Mouse (Mus musculus) neural tube, embryonic 14.5 days (tissue): ENCODE data around the gene Barhl2. TPM values are rescaled to one million over a fixed set of nuclear protein-coding genes. Genes with fewer than 3 reads are reported as not detected.

ENCODE experiments used
- ATAC-seq: fragments of 200-750 bp; cut with Nextera tagmentation; 2 replicates; pipeline ENCODE4 v1.8.0; 2017; ENCODE audit warnings: low read depth, mild to moderate bottlenecking, moderate TSS enrichment, moderate library complexity
- H3K27ac ChIP-seq: fragments of 300-500 bp; sonication (generic); 2 replicates; pipeline ENCODE4 v1.5.1; 2014; ENCODE audit warnings: low read depth, mild to moderate bottlenecking, control low read depth, low read length, moderate library complexity, mixed read lengths
- H3K27me3 ChIP-seq: fragments of 300-500 bp; sonication (generic); 2 replicates; pipeline ENCODE4 v1.6.1; 2014; ENCODE audit warnings: low read length; ENCODE audit not compliant: control insufficient read depth, insufficient read depth
- H3K36me3 ChIP-seq: fragments of 300-500 bp; sonication (generic); 2 replicates; pipeline ENCODE4 v1.6.1; 2014; ENCODE audit warnings: low read length, mixed read lengths; ENCODE audit not compliant: control insufficient read depth, insufficient read depth
- H3K4me1 ChIP-seq: fragments of 300-500 bp; sonication (generic); 2 replicates; pipeline ENCODE4 v1.6.1; 2014; ENCODE audit warnings: low read length; ENCODE audit not compliant: control insufficient read depth, insufficient read depth
- H3K4me2 ChIP-seq: fragments of 300-500 bp; sonication (generic); 2 replicates; pipeline ENCODE4 v1.6.1; 2014; ENCODE audit warnings: mild to moderate bottlenecking, low read depth, low read length, control low read depth
- H3K4me3 ChIP-seq: fragments of 300-500 bp; sonication (generic); 2 replicates; pipeline ENCODE4 v1.5.1; 2014; ENCODE audit warnings: low read depth, low read length, control low read depth, mixed read lengths
- H3K9ac ChIP-seq: fragments of 300-500 bp; sonication (generic); replicated peaks from 2 replicates; pipeline ENCODE4 v1.6.1; 2014; ENCODE audit warnings: low read depth, mild to moderate bottlenecking, control low read depth, low read length, mixed read lengths
- H3K9me3 ChIP-seq: fragments of 300-500 bp; sonication (generic); 2 replicates; pipeline ENCODE4 v1.6.1; 2016; ENCODE audit warnings: low read length; ENCODE audit not compliant: control insufficient read depth
- WGBS: fragments of 180-500 bp; shearing (Covaris S2); extraction: QIAGEN DNeasy Blood & Tissue Kit; methylation state at CpG from one replicate; pipeline ENCODE4 v1.1.7; 2014; 5-methylcytosine and 5-hydroxymethylcytosine counted together
- polyA plus RNA-seq: library from polyadenylated mRNA; unstranded; fragments of >200 nt; fragmentation: Nextera tagmentation; extraction: Ambion mirVana; gene quantifications from 2 replicates; pipeline ENCODE4 v1.2.1, GENCODE M21; 2014

Gene Barhl2
- polyA plus RNA-seq, 1 experiment from 2014 or later, result 2.7 TPM

GRCm38 (mm10) chr5:106451681-106452440 lies 6.1 kb downstream of the Barhl2 start:
- H3K4me3 ChIP-seq, result peak overlapping the region; percentile 9; the same call in 1 of the 2 replicates
- no peaks in the 10 kb centered on the region for H3K36me3 ChIP-seq
- 0 out of 2 replicates have a peak overlapping the region, but pooled peaks have one; percentile 25 for H3K9ac ChIP-seq
- no peak overlapping the region for H3K27ac ChIP-seq
- peak overlapping the region; percentile 5; the same call in 1 of the 2 replicates for H3K4me2 ChIP-seq
- under 1% methylated on average over 32 of the region's 32 CpGs for WGBS
- peaks cover 63% of the 10 kb centered on the region for H3K27me3 ChIP-seq
- H3K9me3 ChIP-seq, result no peaks in the 10 kb centered on the region
- no peaks in the 10 kb centered on the region for H3K4me1 ChIP-seq
- no peak for ATAC-seq

- H3K9ac ChIP-seq, result no peak overlapping the region
- H3K4me2 ChIP-seq, result no peak overlapping the region
- H3K36me3 ChIP-seq, result no peaks in the 10 kb centered on the region
- 5% methylated on average over 5 of the region's 5 CpGs for WGBS
- no peaks in the 10 kb centered on the region for H3K9me3 ChIP-seq
- no peak for ATAC-seq
- H3K4me3 ChIP-seq, result no peak overlapping the region
- H3K27ac ChIP-seq, result no peak overlapping the region
- peaks cover 61% of the 10 kb centered on the region for H3K27me3 ChIP-seq
- H3K4me1 ChIP-seq, result no peaks in the 10 kb centered on the region
Measured at GRCm38 (mm10) chr5:106450426-106451160, 7.4 kb downstream of the Barhl2 start.

GRCm38 (mm10) chr5:106449720-106450425 lies 8.1 kb downstream of the Barhl2 start:
- Histone ChIP-seq H3K36me3 (no peaks in the 10 kb centered on the region), H3K9me3 (no peaks in the 10 kb centered on the region), H3K27ac (no peak overlapping the region), H3K27me3 (peaks cover 58% of the 10 kb centered on the region), H3K4me1 (no peaks in the 10 kb centered on the region), H3K4me3 (no peak overlapping the region), H3K4me2 (no peak overlapping the region), H3K9ac (no peak overlapping the region)
- WGBS, result 9% methylated on average over 4 of the region's 4 CpGs
- no peak for ATAC-seq

DNA sequence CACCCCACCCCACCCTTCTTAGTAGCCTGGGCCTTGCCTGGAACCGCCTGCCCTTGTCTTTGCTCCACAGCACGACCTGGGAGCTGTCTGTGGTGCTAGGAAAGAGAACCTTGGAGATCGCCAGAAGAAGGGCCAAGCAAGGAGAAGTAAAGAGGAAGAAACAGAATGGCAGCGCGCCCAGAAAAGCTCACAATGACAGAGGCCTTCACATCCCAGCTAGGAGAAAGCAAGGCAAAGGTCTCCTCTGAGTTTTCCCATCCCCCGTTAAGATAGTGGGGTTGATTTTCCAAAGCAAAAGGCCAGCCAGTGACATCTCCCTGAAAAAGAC lies 9.2 kb downstream of the Barhl2 start:
- WGBS, result 3% methylated on average over 6 of the region's 6 CpGs
- Histone ChIP-seq H3K27me3 (peaks cover 48% of the 10 kb centered on the region), H3K4me3 (no peak overlapping the region), H3K4me2 (peak overlapping the region; percentile 9; the same call in 1 of the 2 replicates), H3K9me3 (no peaks in the 10 kb centered on the region), H3K9ac (no peak overlapping the region), H3K36me3 (no peaks in the 10 kb centered on the region), H3K27ac (no peak overlapping the region), H3K4me1 (no peaks in the 10 kb centered on the region)
- ATAC-seq, result no peak

GRCm38 (mm10) chr5:106447951-106448797 lies 9.8 kb downstream of the Barhl2 start:
- Histone ChIP-seq H3K36me3 (no peaks in the 10 kb centered on the region), H3K27me3 (peaks cover 46% of the 10 kb centered on the region), H3K9ac (no peak overlapping the region), H3K9me3 (no peaks in the 10 kb centered on the region), H3K4me2 (peak overlapping the region; percentile 9), H3K27ac (no peak overlapping the region), H3K4me3 (no peak overlapping the region), H3K4me1 (no peaks in the 10 kb centered on the region)
- no peak; the same call in 1 of the 2 replicates for ATAC-seq
- WGBS, result 3% methylated on average over 50 of the region's 50 CpGs

GRCm38 (mm10) chr5:106447091-106447820 lies 10.7 kb downstream of the Barhl2 start:
- Histone ChIP-seq H3K4me2 (no peak overlapping the region), H3K4me3 (no peak overlapping the region), H3K27ac (no peak overlapping the region), H3K36me3 (no peaks in the 10 kb centered on the region), H3K4me1 (no peaks in the 10 kb centered on the region), H3K9me3 (no peaks in the 10 kb centered on the region), H3K9ac (no peak overlapping the region), H3K27me3 (peaks cover 46% of the 10 kb centered on the region)
- WGBS, result 27% methylated on average over 14 of the region's 14 CpGs
- ATAC-seq, result no peak

- no peaks in the 10 kb centered on the region for H3K4me1 ChIP-seq
- 3% methylated on average over 8 of the region's 8 CpGs for WGBS
Measured at GRCm38 (mm10) chr5:106446593-106446992, 11.4 kb downstream of the Barhl2 start.

GRCm38 (mm10) chr5:106445681-106446080 lies 12.3 kb downstream of the Barhl2 start:
- no peak overlapping the region for H3K4me2 ChIP-seq
- no peak overlapping the region for H3K9ac ChIP-seq
- 85% methylated on average over 3 of the region's 3 CpGs for WGBS
- no peak for ATAC-seq
- H3K4me1 ChIP-seq, result no peaks in the 10 kb centered on the region
- no peak overlapping the region for H3K4me3 ChIP-seq
- no peaks in the 10 kb centered on the region for H3K36me3 ChIP-seq
- H3K27me3 ChIP-seq, result peaks cover 38% of the 10 kb centered on the region
- H3K27ac ChIP-seq, result no peak overlapping the region
- H3K9me3 ChIP-seq, result no peaks in the 10 kb centered on the region

More at GRCm38 (mm10) chr5:106446593-106446992, 11.4 kb downstream of the Barhl2 start:
- no peak overlapping the region for H3K4me2 ChIP-seq
- H3K9me3 ChIP-seq, result no peaks in the 10 kb centered on the region
- no peak overlapping the region for H3K27ac ChIP-seq
- H3K9ac ChIP-seq, result no peak overlapping the region
- no peak overlapping the region for H3K4me3 ChIP-seq
- no peaks in the 10 kb centered on the region for H3K36me3 ChIP-seq
- ATAC-seq, result peak; percentile 84
- H3K27me3 ChIP-seq, result peaks cover 42% of the 10 kb centered on the region
